Mouse (Mus musculus) hindbrain, embryonic 12.5 days (tissue): ENCODE measurements at regions not wholly inside any gene's neighbourhood (a gene's known extent, or its start where the extent isn't known, plus 50 kb on each side); places are given as distances from the start of the nearest gene placed in this dataset.
A peak's percentile ranks its signal among the peaks of the same experiment; 100 is the strongest.

Source experiments
- ATAC-seq: fragments of 200-750 bp; cut with Nextera tagmentation; 2 replicates; pipeline ENCODE4 v1.8.0; 2017; ENCODE audit warnings: moderate TSS enrichment; ENCODE audit not compliant: low FRiP score
- H3K27ac ChIP-seq: fragments of 300-500 bp; sonication (generic); 2 replicates; pipeline ENCODE4 v1.5.1; 2016; ENCODE audit warnings: mild to moderate bottlenecking
- H3K27me3 ChIP-seq: fragments of 300-500 bp; sonication (generic); 2 replicates; pipeline ENCODE4 v1.6.1; 2016; ENCODE audit warnings: mild to moderate bottlenecking
- H3K36me3 ChIP-seq: fragments of 300-500 bp; sonication (generic); 2 replicates; pipeline ENCODE4 v1.6.1; 2016; ENCODE audit warnings: mild to moderate bottlenecking
- H3K4me1 ChIP-seq: fragments of 300-500 bp; sonication (generic); 2 replicates; pipeline ENCODE4 v1.6.1; 2016
- H3K4me2 ChIP-seq: fragments of 300-500 bp; sonication (generic); replicated peaks from 2 replicates; pipeline ENCODE4 v1.6.1; 2016; ENCODE audit warnings: mild to moderate bottlenecking
- H3K4me3 ChIP-seq: fragments of 300-500 bp; sonication (generic); 2 replicates; pipeline ENCODE4 v1.5.1; 2016; ENCODE audit warnings: mild to moderate bottlenecking
- H3K9ac ChIP-seq: fragments of 300-500 bp; sonication (generic); 2 replicates; pipeline ENCODE4 v1.6.1; 2016; ENCODE audit warnings: mild to moderate bottlenecking, moderate library complexity
- H3K9me3 ChIP-seq: fragments of 300-500 bp; sonication (generic); replicated peaks from 2 replicates; pipeline ENCODE4 v1.6.1; 2016; ENCODE audit warnings: mild to moderate bottlenecking
- WGBS: fragments of 180-500 bp; shearing (Covaris S2); methylation state at CpG from one replicate; pipeline ENCODE4 v1.1.7; 2016; 5-methylcytosine and 5-hydroxymethylcytosine counted together

GRCm38 (mm10) chr13:70149041-70149898, 347.1 kb downstream of the Med10 start:
- WGBS = 20% methylated on average over 8 of the region's 8 CpGs
- Histone ChIP-seq H3K4me1 (peaks cover 15% of the 10 kb centered on the region), H3K9me3 (no peaks in the 10 kb centered on the region), H3K36me3 (no peaks in the 10 kb centered on the region), H3K4me2 (no peak overlapping the region), H3K27ac (peak overlapping the region; percentile 17; the same call in 1 of the 2 replicates), H3K9ac (no peak overlapping the region), H3K27me3 (no peaks in the 10 kb centered on the region; the same call in 1 of the 2 replicates), H3K4me3 (no peak overlapping the region)
- 0 out of 2 replicates have a peak, but pooled peaks have one; percentile 53 for ATAC-seq

GRCm38 (mm10) chr13:70149899-70150184, 347.6 kb downstream of the Med10 start:
- 31% methylated on average over 10 of the region's 10 CpGs for WGBS
- Histone ChIP-seq H3K9ac (no peak overlapping the region), H3K27ac (no peak overlapping the region), H3K4me3 (no peak overlapping the region), H3K4me1 (peaks cover 15% of the 10 kb centered on the region), H3K4me2 (no peak overlapping the region), H3K36me3 (no peaks in the 10 kb centered on the region), H3K27me3 (no peaks in the 10 kb centered on the region; the same call in 1 of the 2 replicates), H3K9me3 (no peaks in the 10 kb centered on the region)
- ATAC-seq = no peak

- H3K4me1 ChIP-seq = peaks cover 15% of the 10 kb centered on the region
- no peak overlapping the region for H3K4me2 ChIP-seq
- no peak overlapping the region for H3K9ac ChIP-seq
- no peak overlapping the region for H3K4me3 ChIP-seq
- no peaks in the 10 kb centered on the region for H3K36me3 ChIP-seq
- no peak overlapping the region for H3K27ac ChIP-seq
- H3K27me3 ChIP-seq = no peaks in the 10 kb centered on the region; the same call in 1 of the 2 replicates
- ATAC-seq = no peak
- H3K9me3 ChIP-seq = no peaks in the 10 kb centered on the region
- 69% methylated on average over 8 of the region's 8 CpGs for WGBS
These were observed 350.9 kb downstream of the Med10 start for GRCm38 (mm10) chr13:70153062-70153461.

DNA sequence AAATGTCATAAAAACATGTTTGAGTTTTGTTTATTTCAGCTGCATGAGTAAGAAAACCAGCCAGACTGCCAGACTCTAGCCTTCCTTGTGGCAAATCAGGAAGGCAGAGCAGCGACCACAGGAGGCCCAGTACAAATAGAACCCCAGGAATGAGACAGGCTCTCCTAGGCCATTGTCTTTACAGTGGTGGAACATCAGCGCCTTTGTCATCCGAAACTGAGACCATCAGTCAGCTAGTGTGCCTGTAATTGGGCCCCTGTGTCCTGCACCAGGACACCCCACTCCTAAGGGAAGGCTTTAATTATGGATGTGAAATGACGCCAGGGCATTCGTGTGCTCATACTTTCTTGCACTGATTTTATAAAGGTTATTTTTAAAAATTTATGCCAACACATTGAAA, 353.4 kb downstream of the Med10 start:
- Histone ChIP-seq H3K27me3 (no peaks in the 10 kb centered on the region), H3K4me1 (no peaks in the 10 kb centered on the region), H3K36me3 (no peaks in the 10 kb centered on the region), H3K4me3 (no peak overlapping the region), H3K9me3 (no peaks in the 10 kb centered on the region), H3K27ac (no peak overlapping the region), H3K4me2 (no peak overlapping the region), H3K9ac (no peak overlapping the region)
- WGBS = 35% methylated on average over 5 of the region's 5 CpGs
- ATAC-seq = no peak

GRCm38 (mm10) chr13:70156975-70157588, 354.9 kb downstream of the Med10 start:
- WGBS = 88% methylated on average over 8 of the region's 8 CpGs
- no peak for ATAC-seq
- no peak overlapping the region for H3K4me2 ChIP-seq

GRCm38 (mm10) chr13:70159065-70159464, 356.9 kb downstream of the Med10 start:
- Histone ChIP-seq H3K9ac (no peak overlapping the region), H3K4me1 (no peaks in the 10 kb centered on the region), H3K9me3 (no peaks in the 10 kb centered on the region), H3K4me3 (no peak overlapping the region), H3K36me3 (no peaks in the 10 kb centered on the region), H3K4me2 (no peak overlapping the region), H3K27ac (no peak overlapping the region), H3K27me3 (no peaks in the 10 kb centered on the region)
- ATAC-seq = no peak
- WGBS = 91% methylated on average over 3 of the region's 3 CpGs

More at GRCm38 (mm10) chr13:70156975-70157588, 354.9 kb downstream of the Med10 start:
- no peak overlapping the region for H3K4me3 ChIP-seq
- H3K4me1 ChIP-seq = no peaks in the 10 kb centered on the region
- no peak overlapping the region for H3K27ac ChIP-seq
- no peaks in the 10 kb centered on the region for H3K27me3 ChIP-seq
- H3K9ac ChIP-seq = no peak overlapping the region
- H3K9me3 ChIP-seq = no peaks in the 10 kb centered on the region
- H3K36me3 ChIP-seq = no peaks in the 10 kb centered on the region

GRCm38 (mm10) chr13:70159604-70160003, 357.4 kb downstream of the Med10 start:
- ATAC-seq = no peak
- H3K27me3 ChIP-seq = no peaks in the 10 kb centered on the region
- H3K36me3 ChIP-seq = no peaks in the 10 kb centered on the region
- no peaks in the 10 kb centered on the region for H3K9me3 ChIP-seq
- WGBS = 65% methylated on average over 6 of the region's 6 CpGs
- H3K4me1 ChIP-seq = no peaks in the 10 kb centered on the region
- no peak overlapping the region for H3K4me3 ChIP-seq
- H3K27ac ChIP-seq = no peak overlapping the region
- no peak overlapping the region for H3K9ac ChIP-seq
- no peak overlapping the region for H3K4me2 ChIP-seq

DNA sequence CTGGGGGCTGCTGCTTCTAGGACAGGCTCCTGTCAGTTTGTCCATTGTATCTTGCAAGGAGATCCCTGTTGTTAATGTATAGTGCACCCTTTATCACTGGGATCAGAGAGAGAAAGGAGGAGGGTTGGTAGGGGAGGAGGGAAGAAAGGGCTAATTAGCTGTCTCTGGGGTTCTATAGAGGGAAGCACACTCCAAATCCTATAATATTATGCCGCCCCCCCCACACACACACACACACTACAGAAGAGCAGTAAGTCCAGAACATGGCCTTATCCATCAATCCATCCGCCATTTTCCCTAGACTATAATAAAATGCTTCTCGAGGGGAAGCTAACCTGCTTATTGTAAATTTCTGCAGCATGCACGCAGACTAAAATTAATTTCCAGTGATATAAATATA, 359.9 kb downstream of the Med10 start:
- 80% methylated on average over 4 of the region's 4 CpGs for WGBS
- no peak overlapping the region for H3K27ac ChIP-seq

DNA sequence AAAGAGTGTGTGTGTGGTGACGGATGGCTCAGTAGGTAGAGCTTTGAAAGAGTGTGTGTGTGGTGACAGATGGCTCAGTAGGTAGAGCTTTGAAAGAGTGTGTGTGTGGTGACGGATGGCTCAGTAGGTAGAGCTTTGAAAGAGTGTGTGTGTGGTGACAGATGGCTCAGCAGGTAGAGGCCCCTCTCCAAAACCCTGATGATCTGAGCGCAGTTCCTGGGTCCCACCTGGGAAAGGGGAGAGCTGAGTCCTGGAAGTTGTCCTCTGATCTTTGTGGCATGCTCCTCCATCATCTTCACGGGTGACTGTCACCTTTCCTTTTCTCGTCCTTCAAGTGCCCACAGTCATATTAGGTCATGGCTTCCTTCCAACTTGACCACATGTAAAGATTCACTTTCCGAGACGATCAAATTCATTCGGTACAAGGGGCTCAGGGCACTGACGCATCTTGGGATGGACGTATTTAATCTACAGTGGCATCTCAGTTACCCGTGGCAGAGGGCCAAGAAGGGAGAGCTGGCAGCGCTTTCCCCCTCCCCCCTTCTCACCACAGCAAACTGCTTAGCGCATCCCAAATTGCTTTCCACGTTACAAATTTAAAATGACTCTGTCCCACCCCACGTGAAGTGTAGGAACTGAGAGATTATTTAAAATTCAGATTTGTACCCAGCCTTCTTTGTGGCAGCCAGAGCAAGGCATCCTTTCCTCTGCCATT, 363.5 kb downstream of the Med10 start:
- Histone ChIP-seq H3K36me3 (no peaks in the 10 kb centered on the region), H3K4me2 (no peak overlapping the region), H3K27me3 (no peaks in the 10 kb centered on the region), H3K9me3 (no peaks in the 10 kb centered on the region), H3K4me1 (peaks cover 5% of the 10 kb centered on the region; the same call in 1 of the 2 replicates), H3K4me3 (no peak overlapping the region), H3K9ac (no peak overlapping the region), H3K27ac (no peak overlapping the region)
- WGBS = 66% methylated on average over 15 of the region's 15 CpGs
- no peak for ATAC-seq

More for the DNA sequence above, 359.9 kb downstream of the Med10 start:
- Histone ChIP-seq H3K27me3 (no peaks in the 10 kb centered on the region), H3K4me2 (no peak overlapping the region), H3K4me3 (no peak overlapping the region), H3K36me3 (no peaks in the 10 kb centered on the region), H3K9ac (no peak overlapping the region), H3K4me1 (peaks cover 5% of the 10 kb centered on the region; the same call in 1 of the 2 replicates), H3K9me3 (no peaks in the 10 kb centered on the region)
- ATAC-seq = no peak

- 81% methylated on average over 4 of the region's 4 CpGs for WGBS
These were observed 365.6 kb downstream of the Med10 start for GRCm38 (mm10) chr13:70167747-70168146.

GRCm38 (mm10) chr13:70168906-70169305, 366.7 kb downstream of the Med10 start:
- H3K36me3 ChIP-seq = no peaks in the 10 kb centered on the region
- no peak overlapping the region for H3K9ac ChIP-seq
- no peak overlapping the region for H3K27ac ChIP-seq
- 89% methylated on average over 3 of the region's 3 CpGs for WGBS
- no peak for ATAC-seq
- H3K4me2 ChIP-seq = no peak overlapping the region
- no peak overlapping the region for H3K4me3 ChIP-seq
- peaks cover 5% of the 10 kb centered on the region; the same call in 1 of the 2 replicates for H3K4me1 ChIP-seq
- no peaks in the 10 kb centered on the region for H3K27me3 ChIP-seq
- H3K9me3 ChIP-seq = no peaks in the 10 kb centered on the region

More at GRCm38 (mm10) chr13:70167747-70168146, 365.6 kb downstream of the Med10 start:
- H3K36me3 ChIP-seq = no peaks in the 10 kb centered on the region
- H3K27me3 ChIP-seq = no peaks in the 10 kb centered on the region
- no peak overlapping the region for H3K4me2 ChIP-seq
- H3K4me1 ChIP-seq = peaks cover 5% of the 10 kb centered on the region; the same call in 1 of the 2 replicates
- H3K9me3 ChIP-seq = no peaks in the 10 kb centered on the region
- H3K4me3 ChIP-seq = no peak overlapping the region
- H3K27ac ChIP-seq = no peak overlapping the region
- no peak overlapping the region for H3K9ac ChIP-seq
- ATAC-seq = no peak

GRCm38 (mm10) chr13:70177066-70177465, 374.9 kb downstream of the Med10 start:
- Histone ChIP-seq H3K4me1 (no peaks in the 10 kb centered on the region), H3K4me2 (no peak overlapping the region), H3K27me3 (no peaks in the 10 kb centered on the region), H3K9ac (no peak overlapping the region), H3K27ac (no peak overlapping the region), H3K4me3 (no peak overlapping the region), H3K9me3 (no peaks in the 10 kb centered on the region), H3K36me3 (no peaks in the 10 kb centered on the region)
- 90% methylated on average over 2 of the region's 2 CpGs for WGBS
- ATAC-seq = no peak
